Mouse (Mus musculus): ENCODE measurements around the gene Wdr62.

Gene Wdr62

GRCm38 (mm10) chr7:30306083-30306779 lies 26.0 kb upstream of the Wdr62 start:
- DNase-seq (ENCODE audit: low spot score in 2 of 2): no peak

GRCm38 (mm10) chr7:30300914-30301313 lies 20.7 kb upstream of the Wdr62 start:
- peak; percentile 34 to 53 for DNase-seq (ENCODE audit: low spot score in 2 of 2)

- DNase-seq (ENCODE audit: low spot score in 2 of 2): no peak
Measured at GRCm38 (mm10) chr7:30297266-30297665, 17.0 kb upstream of the Wdr62 start.

GRCm38 (mm10) chr7:30296816-30297215 lies 16.6 kb upstream of the Wdr62 start:
- no peak for DNase-seq (ENCODE audit: low spot score in 2 of 2)

- DNase-seq (ENCODE audit: low spot score in 2 of 2): no peak
Measured at GRCm38 (mm10) chr7:30295103-30295502, 14.9 kb upstream of the Wdr62 start.

- no peak for DNase-seq (ENCODE audit: low spot score in 2 of 2)
Measured at GRCm38 (mm10) chr7:30294296-30294695, 14.1 kb upstream of the Wdr62 start.

- DNase-seq (ENCODE audit: low spot score in 2 of 2): no peak
Measured at GRCm38 (mm10) chr7:30293795-30294194, 13.6 kb upstream of the Wdr62 start.

- no peak for DNase-seq (ENCODE audit: low spot score in 2 of 2)
Measured at GRCm38 (mm10) chr7:30291215-30292131, 11.3 kb upstream of the Wdr62 start, which contains the start of gene Clip3. Clip3 (plus strand) TSS chr7:30291728.

- DNase-seq (ENCODE audit: low spot score in 2 of 2): no peak
Measured at GRCm38 (mm10) chr7:30289714-30290399, 9.6 kb upstream of the Wdr62 start.

- no peak for DNase-seq (ENCODE audit: low spot score in 2 of 2)
Measured at GRCm38 (mm10) chr7:30289071-30289713, 9.0 kb upstream of the Wdr62 start.

GRCm38 (mm10) chr7:30288046-30288445 lies 7.8 kb upstream of the Wdr62 start:
- DNase-seq (ENCODE audit: low spot score in 2 of 2): no peak

GRCm38 (mm10) chr7:30286701-30287410 lies 6.6 kb upstream of the Wdr62 start:
- no peak for DNase-seq (ENCODE audit: low spot score in 2 of 2)

GRCm38 (mm10) chr7:30282740-30283139 lies 2.5 kb upstream of the Wdr62 start:
- DNase-seq (ENCODE audit: low spot score in 2 of 2): no peak

GRCm38 (mm10) chr7:30281522-30281921 lies 1.3 kb upstream of the Wdr62 start:
- DNase-seq (ENCODE audit: low spot score in 2 of 2): no peak

GRCm38 (mm10) chr7:30280670-30281138 lies 485 bp upstream of the Wdr62 start:
- DNase-seq (ENCODE audit: low spot score in 2 of 2): peak; percentile 67 to 83

- DNase-seq (ENCODE audit: low spot score in 2 of 2): no peak
Measured at GRCm38 (mm10) chr7:30279536-30279935, 683 bp downstream of the Wdr62 start.

- no peak for DNase-seq (ENCODE audit: low spot score in 2 of 2)
Measured at GRCm38 (mm10) chr7:30278911-30279310, 1.3 kb downstream of the Wdr62 start.

- DNase-seq (ENCODE audit: low spot score in 2 of 2): no peak
Measured at GRCm38 (mm10) chr7:30274383-30274782, 5.8 kb downstream of the Wdr62 start.

GRCm38 (mm10) chr7:30269641-30270040 lies 10.6 kb downstream of the Wdr62 start:
- DNase-seq (ENCODE audit: low spot score in 2 of 2): no peak

- DNase-seq (ENCODE audit: low spot score in 2 of 2): no peak
Measured at GRCm38 (mm10) chr7:30266780-30267179, 13.4 kb downstream of the Wdr62 start.

- no peak for DNase-seq (ENCODE audit: low spot score in 2 of 2)
Measured at GRCm38 (mm10) chr7:30265935-30266334, 14.3 kb downstream of the Wdr62 start.
